Comparison of ENCODE assay signal across 7 mouse cellular contexts in the genomic region with DNA sequence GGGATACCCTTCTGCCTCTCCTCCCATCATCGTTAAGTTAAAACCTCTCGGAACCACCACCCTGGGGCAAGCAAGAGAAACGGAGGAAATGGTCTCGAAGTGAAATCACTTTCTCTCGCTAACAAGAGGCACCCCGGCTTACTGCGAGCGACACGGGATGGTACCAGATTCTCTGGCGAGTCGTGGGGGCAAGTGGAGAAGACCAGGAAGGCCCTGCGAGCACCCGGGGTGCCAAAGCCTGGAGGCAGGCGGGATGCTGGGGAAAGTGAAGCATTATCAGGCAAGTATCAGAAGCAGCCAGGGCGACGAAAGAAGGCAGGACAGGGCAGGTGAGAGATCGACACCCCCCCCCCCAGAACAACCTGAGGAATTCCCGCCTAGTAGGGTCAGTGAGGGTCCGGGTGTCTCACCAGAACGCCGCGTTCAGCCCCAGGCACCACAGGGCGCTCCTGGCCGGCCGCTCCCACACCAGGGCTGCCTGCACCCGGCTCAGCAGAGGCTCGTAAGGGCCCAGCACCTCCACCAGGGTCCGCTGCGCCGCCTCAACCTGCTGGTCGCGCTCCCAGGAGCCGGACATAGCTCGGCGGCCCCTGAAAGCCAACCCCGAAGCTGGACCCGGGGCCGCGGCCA. TPM values are rescaled to one million over a fixed set of nuclear protein-coding genes. Genes with fewer than 3 reads are reported as not detected.
DNase-seq lines count a peak whose midpoint lies in the region; ATAC-seq and TF ChIP-seq lines count a peak whose summit lies in the region.

No protein-coding gene starts in this region.

- no peaks in the 10 kb centered on the region for H3K9me3 ChIP-seq in lung, postnatal 0 days (ENCODE audit: low read length)
- no peaks in the 10 kb centered on the region for H3K9me3 ChIP-seq in embryonic facial prominence, embryonic 10.5 days
- no peaks in the 10 kb centered on the region for H3K9me3 ChIP-seq in hindbrain, embryonic 15.5 days

- peak overlapping the region; percentile 88 for H3K9ac ChIP-seq in lung, postnatal 0 days (replicated peaks; ENCODE audit: low read depth)
- peak overlapping the region; percentile 97 for H3K9ac ChIP-seq in hindbrain, embryonic 15.5 days

- peak; percentile 74 for ATAC-seq in lung, postnatal 0 days
- no peak; the same call in 1 of the 2 replicates for ATAC-seq in hindbrain, embryonic 15.5 days (ENCODE audit: low FRiP score, low read depth)
- peak; percentile 61 for ATAC-seq in megakaryocyte-erythroid progenitor cell, adult 5-6 weeks (replicated peaks; ENCODE audit: low FRiP score, low TSS enrichment, poor library complexity, severe bottlenecking)

- peaks cover 16% of the 10 kb centered on the region; the same call in 1 of the 2 replicates for H3K4me1 ChIP-seq in lung, postnatal 0 days (ENCODE audit: insufficient read depth, low read depth, low read length)
- peaks cover 34% of the 10 kb centered on the region for H3K4me1 ChIP-seq in embryonic facial prominence, embryonic 10.5 days
- H3K4me1 ChIP-seq in hindbrain, embryonic 15.5 days (replicated peaks), result peaks cover 46% of the 10 kb centered on the region

- peak overlapping the region; percentile 89 for H3K27ac ChIP-seq in lung, postnatal 0 days (ENCODE audit: low read length)
- H3K27ac ChIP-seq in embryonic facial prominence, embryonic 10.5 days (replicated peaks), result peak overlapping the region; percentile 93
- H3K27ac ChIP-seq in hindbrain, embryonic 15.5 days (replicated peaks), result peak overlapping the region; percentile 91

- H3K4me3 ChIP-seq in lung, postnatal 0 days (ENCODE audit: low read depth, low read length), result peak overlapping the region; percentile 80
- peak overlapping the region; percentile 94 for H3K4me3 ChIP-seq in embryonic facial prominence, embryonic 10.5 days
- peak overlapping the region; percentile 89 for H3K4me3 ChIP-seq in hindbrain, embryonic 15.5 days

- TF ChIP-seq CTCF in lung, postnatal 0 days (IDR thresholded peaks at IDR 0.05), result peak; percentile 64

- 1% methylated on average over 36 of the region's 39 CpGs for WGBS in lung, postnatal 0 days
- 1% methylated on average over 39 of the region's 39 CpGs for WGBS in embryonic facial prominence, embryonic 10.5 days
- WGBS in hindbrain, embryonic 15.5 days, result under 1% methylated on average over 39 of the region's 39 CpGs

- no peaks in the 10 kb centered on the region for H3K27me3 ChIP-seq in lung, postnatal 0 days (replicated peaks; ENCODE audit: insufficient read depth, low read length)
- no peaks in the 10 kb centered on the region for H3K27me3 ChIP-seq in embryonic facial prominence, embryonic 10.5 days (replicated peaks; ENCODE audit: low read depth, poor library complexity, severe bottlenecking)
- no peaks in the 10 kb centered on the region for H3K27me3 ChIP-seq in hindbrain, embryonic 15.5 days

- H3K36me3 ChIP-seq in lung, postnatal 0 days (ENCODE audit: insufficient read depth, low read length), result no peaks in the 10 kb centered on the region
- H3K36me3 ChIP-seq in embryonic facial prominence, embryonic 10.5 days (replicated peaks), result peaks cover 50% of the 10 kb centered on the region
- H3K36me3 ChIP-seq in hindbrain, embryonic 15.5 days, result peaks cover 5% of the 10 kb centered on the region; the same call in 1 of the 2 replicates

- peak; percentile 24 for DNase-seq in lung, postnatal 0 days (ENCODE audit: low spot score)
- DNase-seq in lung, postnatal 14 days, result no peak
- DNase-seq in embryonic facial prominence, embryonic 10.5 days (ENCODE audit: low spot score), result no peak
- no peak for DNase-seq in left cerebral cortex, adult 8-10 months (ENCODE audit: low spot score in 2 of 2)
- DNase-seq in ovary, adult 18-20 months (ENCODE audit: low spot score), result no peak

- TF ChIP-seq EP300 in lung, postnatal 0 days (IDR thresholded peaks at IDR 0.05), result no peak

- H3K4me2 ChIP-seq in lung, postnatal 0 days (replicated peaks; ENCODE audit: low read depth, low read length), result peak overlapping the region; percentile 86
- peak overlapping the region; percentile 94 for H3K4me2 ChIP-seq in hindbrain, embryonic 15.5 days

RNA-seq across cellular contexts. Expression of a gene that starts 0.4 kb away (rescaled TPM):
- polyA plus RNA-seq in lung, postnatal 0 days (2015; fragmentation: Nextera tagmentation; extraction: Ambion mirVana), result 18.8 and 18.9 TPM in 2 replicates
- polyA plus RNA-seq in embryonic facial prominence, embryonic 10.5 days (2016; fragmentation: Nextera tagmentation; extraction: Ambion mirVana), result 19.7 and 20.2 TPM in 2 replicates
- polyA plus RNA-seq in hindbrain, embryonic 15.5 days (2015; fragmentation: Nextera tagmentation; extraction: Ambion mirVana), result 23.6 and 25.5 TPM in 2 replicates
- total RNA-seq in megakaryocyte-erythroid progenitor cell, adult 5-6 weeks (2014; fragmentation: Nextera tagmentation), result 17.0 and 20.6 TPM in 2 replicates
- 29.3 and 36.7 TPM in 2 replicates for total RNA-seq in megakaryocyte-erythroid progenitor cell, adult 5-6 weeks (2017)
- total RNA-seq in left cerebral cortex, adult 8-10 months (2022), result 10 to 100 TPM; 50.1 to 52.2 (median 50.9) TPM

RNA-seq across cellular contexts. Expression of a gene that starts 0.5 kb away (rescaled TPM):
- 25.8 TPM in 2 replicates for polyA plus RNA-seq in lung, postnatal 0 days (2015; fragmentation: Nextera tagmentation; extraction: Ambion mirVana)
- 135 and 142 TPM in 2 replicates for polyA plus RNA-seq in embryonic facial prominence, embryonic 10.5 days (2016; fragmentation: Nextera tagmentation; extraction: Ambion mirVana)
- 78.0 and 79.8 TPM in 2 replicates for polyA plus RNA-seq in hindbrain, embryonic 15.5 days (2015; fragmentation: Nextera tagmentation; extraction: Ambion mirVana)
- total RNA-seq in megakaryocyte-erythroid progenitor cell, adult 5-6 weeks (2014; fragmentation: Nextera tagmentation), result 51.9 and 55.2 TPM in 2 replicates
- total RNA-seq in megakaryocyte-erythroid progenitor cell, adult 5-6 weeks (2017), result 28.7 and 42.7 TPM in 2 replicates
- 10 to 100 TPM; 47.1 to 49.2 (median 47.9) TPM for total RNA-seq in left cerebral cortex, adult 8-10 months (2022)

RNA-seq across cellular contexts. Expression of a gene that starts 24.0 kb away (rescaled TPM):
- 9.8 and 10.4 TPM in 2 replicates for polyA plus RNA-seq in lung, postnatal 0 days (2015; fragmentation: Nextera tagmentation; extraction: Ambion mirVana)
- polyA plus RNA-seq in embryonic facial prominence, embryonic 10.5 days (2016; fragmentation: Nextera tagmentation; extraction: Ambion mirVana), result 69.5 and 72.3 TPM in 2 replicates
- 21.3 and 22.5 TPM in 2 replicates for polyA plus RNA-seq in hindbrain, embryonic 15.5 days (2015; fragmentation: Nextera tagmentation; extraction: Ambion mirVana)
- total RNA-seq in megakaryocyte-erythroid progenitor cell, adult 5-6 weeks (2014; fragmentation: Nextera tagmentation), result 26.2 and 65.9 TPM in 2 replicates
- total RNA-seq in megakaryocyte-erythroid progenitor cell, adult 5-6 weeks (2017), result 38.0 and 79.3 TPM in 2 replicates
- total RNA-seq in left cerebral cortex, adult 8-10 months (2022), result 1 to 10 TPM; 2.2 to 4.7 (median 3.8) TPM

RNA-seq across cellular contexts. Expression of a gene that starts 32.2 kb away (rescaled TPM):
- 42.5 and 44.5 TPM in 2 replicates for polyA plus RNA-seq in lung, postnatal 0 days (2015; fragmentation: Nextera tagmentation; extraction: Ambion mirVana)
- polyA plus RNA-seq in embryonic facial prominence, embryonic 10.5 days (2016; fragmentation: Nextera tagmentation; extraction: Ambion mirVana), result 40.6 and 41.0 TPM in 2 replicates
- polyA plus RNA-seq in hindbrain, embryonic 15.5 days (2015; fragmentation: Nextera tagmentation; extraction: Ambion mirVana), result 85.1 and 90.0 TPM in 2 replicates
- 46.8 and 53.3 TPM in 2 replicates for total RNA-seq in megakaryocyte-erythroid progenitor cell, adult 5-6 weeks (2014; fragmentation: Nextera tagmentation)
- total RNA-seq in megakaryocyte-erythroid progenitor cell, adult 5-6 weeks (2017), result 34.5 and 74.8 TPM in 2 replicates
- total RNA-seq in left cerebral cortex, adult 8-10 months (2022), result 10 to 100 TPM; 31.1 to 41.9 (median 37.1) TPM

RNA-seq across cellular contexts. Expression of a gene that starts 36.5 kb away (rescaled TPM):
- 1.9 and 2.3 TPM in 2 replicates for polyA plus RNA-seq in lung, postnatal 0 days (2015; fragmentation: Nextera tagmentation; extraction: Ambion mirVana)
- polyA plus RNA-seq in embryonic facial prominence, embryonic 10.5 days (2016; fragmentation: Nextera tagmentation; extraction: Ambion mirVana), result 4.9 and 5.7 TPM in 2 replicates
- 48.0 and 53.1 TPM in 2 replicates for polyA plus RNA-seq in hindbrain, embryonic 15.5 days (2015; fragmentation: Nextera tagmentation; extraction: Ambion mirVana)
- total RNA-seq in megakaryocyte-erythroid progenitor cell, adult 5-6 weeks (2014; fragmentation: Nextera tagmentation), result not detected in 2 replicates
- total RNA-seq in megakaryocyte-erythroid progenitor cell, adult 5-6 weeks (2017), result not detected in 2 replicates
- 10 to 100 TPM; 53.1 to 58.8 (median 56.7) TPM for total RNA-seq in left cerebral cortex, adult 8-10 months (2022)
